Comparison of ENCODE assay signal across 9 mouse cellular contexts in the genomic region with DNA sequence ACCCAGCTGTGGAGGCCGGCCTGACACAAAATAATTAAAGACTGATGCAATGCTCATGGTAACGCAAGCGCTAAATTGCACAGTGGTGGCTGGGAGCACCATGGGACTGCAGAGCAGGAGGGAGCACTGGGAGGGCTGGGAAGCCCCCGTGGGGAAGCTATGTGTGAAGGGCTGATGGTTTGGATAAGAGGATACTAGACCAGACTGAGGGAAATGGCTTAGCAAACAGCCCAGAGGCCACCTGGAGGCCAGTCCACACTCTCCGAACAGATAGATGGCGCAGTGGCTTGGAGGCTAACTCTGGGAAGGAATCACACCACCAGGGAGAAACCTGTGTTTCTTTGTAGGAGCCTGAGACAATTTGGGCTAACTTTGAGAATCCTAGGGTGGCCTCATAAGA.
DNase-seq lines count a peak whose midpoint lies in the region; ATAC-seq lines count a peak whose summit lies in the region.
"Had no signal": no experiment of that assay in that cellular context is flagged by ENCODE, and none has a peak within 500 bp of the region (broad histone marks: within the 10 kb centered on the region; RNA-seq: fewer than 3 reads in every experiment).

No protein-coding gene starts in this region.

- H3K9ac ChIP-seq in forebrain, embryonic 16.5 days (replicated peaks; ENCODE audit: low read depth, low read length): no peak overlapping the region
- H3K9ac ChIP-seq in limb, embryonic 11.5 days (ENCODE audit: low read length): no peak overlapping the region
- no peak overlapping the region for H3K9ac ChIP-seq in kidney, embryonic 14.5 days (ENCODE audit: low read depth, low read length)

- H3K27ac ChIP-seq in forebrain, embryonic 10.5 days: peak overlapping the region; percentile 45; the same call in 1 of the 2 replicates
- no peak overlapping the region for H3K27ac ChIP-seq in forebrain, embryonic 16.5 days (ENCODE audit: low read length)
- no peak overlapping the region for H3K27ac ChIP-seq in limb, embryonic 11.5 days (replicated peaks; ENCODE audit: low read depth, low read length)
- no peak overlapping the region for H3K27ac ChIP-seq in kidney, embryonic 14.5 days (ENCODE audit: low read depth, low read length)

- H3K4me2 ChIP-seq in forebrain, embryonic 16.5 days (ENCODE audit: low read length): no peak overlapping the region
- H3K4me2 ChIP-seq in limb, embryonic 11.5 days (ENCODE audit: low read depth, severe bottlenecking): no peak overlapping the region
- no peak overlapping the region for H3K4me2 ChIP-seq in kidney, embryonic 14.5 days (replicated peaks; ENCODE audit: low read depth, low read length)

- peaks cover 41% of the 10 kb centered on the region for H3K27me3 ChIP-seq in forebrain, embryonic 10.5 days (ENCODE audit: poor library complexity, severe bottlenecking)
- H3K27me3 ChIP-seq in forebrain, embryonic 16.5 days (replicated peaks; ENCODE audit: control insufficient read depth, insufficient read depth, low read length): 0 out of 2 replicates have a peak, but pooled peaks cover 4% of the 10 kb centered on the region
- H3K27me3 ChIP-seq in limb, embryonic 11.5 days (ENCODE audit: control insufficient read depth, insufficient read depth, low read length): peaks cover 9% of the 10 kb centered on the region
- no peaks in the 10 kb centered on the region; the same call in none of the 2 replicates for H3K27me3 ChIP-seq in kidney, embryonic 14.5 days (ENCODE audit: control insufficient read depth, insufficient read depth, low read length)

- H3K4me1 ChIP-seq in forebrain, embryonic 10.5 days: peaks cover 77% of the 10 kb centered on the region
- H3K4me1 ChIP-seq in forebrain, embryonic 16.5 days (replicated peaks; ENCODE audit: control insufficient read depth, insufficient read depth, low read length): peaks cover 20% of the 10 kb centered on the region
- H3K4me1 ChIP-seq in limb, embryonic 11.5 days (ENCODE audit: control insufficient read depth, insufficient read depth, low read length): peaks cover 9% of the 10 kb centered on the region; the same call in 1 of the 2 replicates
- peaks cover 20% of the 10 kb centered on the region; the same call in 1 of the 2 replicates for H3K4me1 ChIP-seq in kidney, embryonic 14.5 days (ENCODE audit: control insufficient read depth, insufficient read depth, low read length)

- no peak for DNase-seq in forebrain, embryonic 10.5 days (ENCODE audit: extremely low spot score, low spot score)
- peak; percentile 16 for DNase-seq in left cerebral cortex, postnatal 4 days
- no peak for DNase-seq in left cerebral cortex, postnatal 25 days (ENCODE audit: low spot score in 2 of 2)
- peak; percentile 41 for DNase-seq in NIH3T3 (ENCODE audit: low read depth)
- DNase-seq in limb, embryonic 11.5 days (ENCODE audit: low spot score): peak; percentile 57
- no peak for DNase-seq in gastrocnemius, postnatal 36 days
- DNase-seq: kidney, postnatal 25 days had no signal

- H3K4me3 ChIP-seq in forebrain, embryonic 10.5 days: no peak overlapping the region
- H3K4me3 ChIP-seq in forebrain, embryonic 16.5 days (replicated peaks; ENCODE audit: low read length): no peak overlapping the region
- no peak overlapping the region for H3K4me3 ChIP-seq in limb, embryonic 11.5 days (ENCODE audit: low read depth, low read length)
- H3K4me3 ChIP-seq in kidney, embryonic 14.5 days (ENCODE audit: low read length): no peak overlapping the region

- H3K9me3 ChIP-seq in forebrain, embryonic 10.5 days: no peaks in the 10 kb centered on the region; the same call in 1 of the 2 replicates
- no peaks in the 10 kb centered on the region for H3K9me3 ChIP-seq in forebrain, embryonic 16.5 days (ENCODE audit: control insufficient read depth, low read length)
- no peaks in the 10 kb centered on the region for H3K9me3 ChIP-seq in limb, embryonic 11.5 days (ENCODE audit: control insufficient read depth, low read length)
- no peaks in the 10 kb centered on the region for H3K9me3 ChIP-seq in kidney, embryonic 14.5 days (ENCODE audit: control insufficient read depth, low read length)

- no peak for ATAC-seq in forebrain, embryonic 16.5 days
- no peak for ATAC-seq in limb, embryonic 11.5 days (ENCODE audit: insufficient number of reproducible peaks, low FRiP score, low TSS enrichment, low read depth)
- ATAC-seq in kidney, embryonic 14.5 days (ENCODE audit: low FRiP score, low TSS enrichment): no peak

- no peaks in the 10 kb centered on the region for H3K36me3 ChIP-seq in forebrain, embryonic 10.5 days (replicated peaks)
- no peaks in the 10 kb centered on the region for H3K36me3 ChIP-seq in forebrain, embryonic 16.5 days (ENCODE audit: control insufficient read depth, insufficient read depth)
- H3K36me3 ChIP-seq in limb, embryonic 11.5 days (ENCODE audit: control insufficient read depth, insufficient read depth, low read length): no peaks in the 10 kb centered on the region
- H3K36me3 ChIP-seq in kidney, embryonic 14.5 days (ENCODE audit: control insufficient read depth, insufficient read depth, low read length): no peaks in the 10 kb centered on the region

- 30% methylated on average over 6 of the region's 6 CpGs for WGBS in forebrain, embryonic 10.5 days
- WGBS in forebrain, embryonic 16.5 days: 44% methylated on average over 6 of the region's 6 CpGs
- 9% methylated on average over 6 of the region's 6 CpGs for WGBS in limb, embryonic 11.5 days
- 41% methylated on average over 6 of the region's 6 CpGs for WGBS in kidney, embryonic 14.5 days

- intact Hi-C loops in left cerebral cortex, postnatal 4 days (cut with DNase I): no loop called here
- intact Hi-C loops in left cerebral cortex, postnatal 25 days (cut with DNase I): no loop called here
- intact Hi-C loops in gastrocnemius, postnatal 36 days (cut with DNase I): no loop called here

Comparison
In these comparisons a context has a peak if more than half of its experiments do, and no peak if none do; other contexts are left out.
1. DNase-seq: peak in left cerebral cortex, postnatal 4 days (single experiment), NIH3T3 (single experiment) and limb, embryonic 11.5 days (single experiment); none in forebrain, embryonic 10.5 days (single experiment), left cerebral cortex, postnatal 25 days (0 of 2) and gastrocnemius, postnatal 36 days (0 of 2).